Mouse (Mus musculus) cerebellum, adult 11 months (tissue): ENCODE data around the gene Cep128.

Experiments used
- DNase-seq: peaks from one replicate; pipeline ENCODE4 v3.0.0; 2022

Cep128 gene

DNA sequence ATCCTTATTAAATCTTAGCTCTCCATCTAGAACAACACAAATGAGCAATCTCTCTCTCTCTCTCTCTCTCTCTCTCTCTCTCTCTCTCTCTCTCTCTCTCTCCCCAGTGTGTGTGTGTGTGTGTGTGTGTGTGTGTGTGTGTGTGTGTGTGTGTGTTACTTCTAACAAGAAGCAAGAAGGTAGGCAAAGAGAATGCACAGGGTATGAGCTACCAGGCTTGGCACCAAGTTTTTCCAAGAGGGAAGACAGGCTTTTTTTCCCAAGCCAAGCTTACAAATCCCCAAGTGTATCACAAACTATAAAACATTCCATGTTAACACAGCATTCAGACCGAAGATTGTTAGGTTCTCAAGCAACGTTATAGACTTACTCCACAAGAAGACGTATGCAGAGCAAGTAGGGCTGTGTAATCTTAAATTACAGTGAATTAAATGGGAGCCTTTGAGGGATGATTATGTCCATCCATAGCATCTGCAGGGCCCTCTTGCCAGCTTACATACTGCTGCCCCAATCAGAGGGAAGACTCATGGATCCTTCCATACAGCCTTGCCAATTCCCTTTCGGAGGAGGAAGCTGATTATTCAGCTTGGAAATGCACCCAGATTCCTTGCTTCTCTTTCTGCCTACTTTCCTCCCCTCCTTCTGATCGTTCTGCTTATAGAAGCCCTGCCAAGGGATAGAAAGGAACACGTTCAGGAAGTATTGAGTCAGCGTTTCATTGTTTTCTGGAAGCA is 429.3 kb downstream of the Cep128 start:
- DNase-seq, result no peak
